ENCODE assay signal across 8 mouse cellular contexts in genomic region chr16:16303138-16303827, GRCm38 (mm10). TPM values are rescaled to one million over a fixed set of nuclear protein-coding genes. Genes with fewer than 3 reads are reported as not detected.
DNase-seq lines count a peak whose midpoint lies in the region; ATAC-seq and TF ChIP-seq lines count a peak whose summit lies in the region.

No protein-coding gene starts in this region.

- H3K9me3 ChIP-seq in forebrain, embryonic 15.5 days: no peaks in the 10 kb centered on the region

- H3K9ac ChIP-seq in forebrain, embryonic 15.5 days (replicated peaks): peak overlapping the region; percentile 80

- peaks cover 18% of the 10 kb centered on the region for H3K36me3 ChIP-seq in forebrain, embryonic 15.5 days

- CTCF ChIA-PET in Patski (lab: Charles Lee): interaction anchor here (0.9 kb wide), 1 partner anchor 100 kb away, joined by 4 read pairs; no protein-coding TSS in a partner anchor

- H3K27ac ChIP-seq in forebrain, embryonic 15.5 days (replicated peaks): peak overlapping the region; percentile 95

- peak; percentile 56 for ATAC-seq in Patski
- ATAC-seq in cerebellum, adult (ENCODE audit: insufficient number of reproducible peaks, low FRiP score, low TSS enrichment): peak; percentile 49
- peak; percentile 76 for ATAC-seq in forebrain, embryonic 15.5 days (replicated peaks)

- peak overlapping the region; percentile 93 for H3K4me2 ChIP-seq in forebrain, embryonic 15.5 days (replicated peaks)

- under 1% methylated on average over 61 of the region's 61 CpGs for WGBS in forebrain, embryonic 15.5 days

- POLR2A ChIA-PET in Patski (lab: Charles Lee): interaction anchor here (1.1 to 1.3 kb wide), 2 partner anchors 91 to 415 kb away, joined by 3 read pairs; no protein-coding TSS in a partner anchor

- H3K4me3 ChIP-seq in forebrain, embryonic 15.5 days: peak overlapping the region; percentile 99

- H3K4me1 ChIP-seq in forebrain, embryonic 15.5 days: peaks cover 21% of the 10 kb centered on the region

- peaks cover 10% of the 10 kb centered on the region for H3K27me3 ChIP-seq in Patski
- no peaks in the 10 kb centered on the region for H3K27me3 ChIP-seq in forebrain, embryonic 15.5 days

- no peak for TF ChIP-seq CTCF in Patski (IDR thresholded peaks at IDR 0.05)

- DNase-seq in Patski (ENCODE audit: low read depth, low spot score): peak; percentile 10
- DNase-seq in heart, postnatal 4 days: peak; percentile 48
- peak; percentile 13 to 23 for DNase-seq in layer of hippocampus, postnatal 25 days (ENCODE audit: extremely low spot score in 1 of 2, low spot score in 1 of 2)
- DNase-seq in lung, postnatal 4 days: peak; percentile 54 to 68
- peak; percentile 54 for DNase-seq in right cerebral cortex, postnatal 10 days (ENCODE audit: low spot score in 2 of 2)
- peak; percentile 72 for DNase-seq in yolk sac, embryonic 10.5 days (ENCODE audit: low spot score)

- in situ Hi-C loops in Patski (cut with MboI; ENCODE audit: low pct_unique_long_range_greater_than_20kb): loop anchor here (5.0 kb wide), 1 partner anchor 101 kb away; no protein-coding TSS in a partner anchor

RNA-seq across cellular contexts. Expression of gene Yars2, which starts 0.5 kb away (rescaled TPM):
- polyA plus RNA-seq in Patski (2021): 31.5 TPM
- 26.7 and 28.0 TPM in 2 replicates for polyA plus RNA-seq in forebrain, embryonic 15.5 days (2015; fragmentation: Nextera tagmentation; extraction: Ambion mirVana)
- total RNA-seq in heart, postnatal 4 days (2021): 10 to 100 TPM; 30.8 to 35.1 TPM
- 10 to 100 TPM; 22.6 to 22.7 TPM for total RNA-seq in layer of hippocampus, postnatal 25 days (2021)

RNA-seq across cellular contexts. Expression of gene Dnm1l, which starts 55.5 kb away (rescaled TPM):
- polyA plus RNA-seq in Patski (2021): 96.6 TPM
- polyA plus RNA-seq in forebrain, embryonic 15.5 days (2015; fragmentation: Nextera tagmentation; extraction: Ambion mirVana): 93.9 and 97.3 TPM in 2 replicates
- total RNA-seq in heart, postnatal 4 days (2021): 100 to 1,000 TPM; 111 to 122 TPM
- total RNA-seq in layer of hippocampus, postnatal 25 days (2021): 100 to 1,000 TPM; 189 to 190 TPM

Comparison
In these comparisons a context has a peak if more than half of its experiments do, and no peak if none do; other contexts are left out.
1. Peak in every context shown above with its lines: DNase-seq, ATAC-seq, H3K4me3 ChIP-seq and H3K27ac ChIP-seq.
2. DNase-seq: peak in every context shown above with its lines; median percentile 72 in yolk sac, embryonic 10.5 days; 61 in lung, postnatal 4 days; 54 in right cerebral cortex, postnatal 10 days; 48 in heart, postnatal 4 days; 18 in layer of hippocampus, postnatal 25 days; 10 in Patski.